Mouse (Mus musculus) megakaryocyte, embryonic 14.5 days (primary cell): ENCODE data around the gene Tns4. TPM values are rescaled to one million over a fixed set of nuclear protein-coding genes. Genes with fewer than 3 reads are reported as not detected.

Experiments used
- H3K27me3 ChIP-seq: replicated peaks from 2 replicates; pipeline ENCODE3; 2012; ENCODE audit warnings: inconsistent platforms
- H3K36me3 ChIP-seq: replicated peaks from 2 replicates; pipeline ENCODE3; 2012; ENCODE audit warnings: low read length, inconsistent platforms, mixed read lengths
- H3K4me1 ChIP-seq: 2 replicates; pipeline ENCODE4 v1.6.1; 2012; ENCODE audit warnings: inconsistent platforms
- H3K4me3 ChIP-seq: replicated peaks from 2 replicates; pipeline ENCODE3; 2012; ENCODE audit warnings: moderate library complexity, mild to moderate bottlenecking, inconsistent platforms
- H3K9me3 ChIP-seq: 2 replicates; pipeline ENCODE4 v1.6.1; 2012; ENCODE audit warnings: inconsistent platforms
- FLI1 ChIP-seq: IDR thresholded peaks from 2 replicates; pipeline ENCODE4 v1.6.1; 2012; ENCODE audit warnings: low read length, inconsistent platforms, mixed read lengths
- GATA1 ChIP-seq: IDR thresholded peaks from 3 replicates; pipeline ENCODE4 v1.6.1; 2012; ENCODE audit warnings: mixed read lengths, low read length, inconsistent platforms, borderline replicate concordance
- polyA plus RNA-seq: library from polyadenylated mRNA; stranded (reverse); fragments of >175 nt; gene quantifications from 2 replicates; pipeline ENCODE4 v1.2.3, GENCODE M21; 2012; ENCODE audit warnings: low replicate concordance; ENCODE audit not compliant: insufficient read depth

Tns4 gene
- 0.93 TPM in 1 of 2 replicates, not detected in the other for polyA plus RNA-seq

GRCm38 (mm10) chr11:99089077-99089601 lies at the start of gene Tns4:
Tns4 (minus strand) TSS chr11:99089306.
- Histone ChIP-seq H3K36me3 (no peaks in the 10 kb centered on the region), H3K27me3 (peaks cover 65% of the 10 kb centered on the region), H3K4me1 (no peaks in the 10 kb centered on the region), H3K4me3 (no peak within 1 kb of the TSS), H3K9me3 (peaks cover 7% of the 10 kb centered on the region; the same call in 1 of the 2 replicates)
- TF ChIP-seq GATA1, result no peak
- no peak for TF ChIP-seq FLI1

DNA sequence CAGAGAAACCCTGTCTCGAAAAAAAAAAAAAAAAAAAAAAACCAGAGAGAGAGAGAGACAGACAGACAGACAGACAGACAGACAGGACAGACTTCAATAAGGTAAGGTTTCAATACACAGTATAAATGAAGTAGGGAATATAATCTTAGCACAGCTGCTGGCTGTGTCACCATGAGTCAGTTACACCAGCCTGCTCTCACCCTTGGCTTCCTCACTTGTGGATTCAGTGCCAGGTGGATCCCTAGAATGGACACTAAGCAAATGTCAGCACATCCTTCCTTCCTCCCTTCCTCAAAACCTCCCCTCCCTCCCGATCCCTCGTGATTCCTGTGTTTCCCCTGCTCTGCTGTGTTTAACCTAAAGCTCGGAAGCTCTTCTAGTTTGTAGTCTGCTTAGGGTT lies 48.3 kb upstream of the Tns4 start:
- H3K4me3 ChIP-seq, result no peak overlapping the region
- no peaks in the 10 kb centered on the region for H3K36me3 ChIP-seq
- peaks cover 63% of the 10 kb centered on the region for H3K27me3 ChIP-seq
- peaks cover 12% of the 10 kb centered on the region for H3K4me1 ChIP-seq
- no peaks in the 10 kb centered on the region for H3K9me3 ChIP-seq
- TF ChIP-seq GATA1 (no peak), FLI1 (no peak)

DNA sequence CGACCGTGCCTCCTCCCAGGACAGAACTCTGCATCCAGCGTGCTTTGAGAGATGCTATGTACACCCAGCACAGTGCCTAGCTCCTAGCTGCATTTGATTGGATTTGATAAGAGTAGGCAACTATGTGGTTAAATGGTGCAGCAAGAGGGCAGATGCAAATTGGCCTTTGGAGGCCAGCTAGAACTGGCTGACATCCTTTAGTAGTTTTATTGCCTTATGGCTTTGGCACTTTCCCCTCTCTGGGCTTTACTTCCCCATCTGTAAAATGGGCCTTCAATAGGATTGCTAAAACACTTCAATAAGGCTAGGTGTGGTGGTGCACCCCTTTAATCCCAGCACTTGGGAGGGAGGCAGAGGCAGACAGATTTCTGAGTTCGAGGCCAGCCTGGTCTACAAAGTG lies 47.9 kb upstream of the Tns4 start:
- Histone ChIP-seq H3K4me3 (no peak overlapping the region), H3K4me1 (peaks cover 8% of the 10 kb centered on the region), H3K36me3 (no peaks in the 10 kb centered on the region), H3K27me3 (peaks cover 64% of the 10 kb centered on the region), H3K9me3 (no peaks in the 10 kb centered on the region)
- TF ChIP-seq FLI1 (no peak), GATA1 (no peak)

DNA sequence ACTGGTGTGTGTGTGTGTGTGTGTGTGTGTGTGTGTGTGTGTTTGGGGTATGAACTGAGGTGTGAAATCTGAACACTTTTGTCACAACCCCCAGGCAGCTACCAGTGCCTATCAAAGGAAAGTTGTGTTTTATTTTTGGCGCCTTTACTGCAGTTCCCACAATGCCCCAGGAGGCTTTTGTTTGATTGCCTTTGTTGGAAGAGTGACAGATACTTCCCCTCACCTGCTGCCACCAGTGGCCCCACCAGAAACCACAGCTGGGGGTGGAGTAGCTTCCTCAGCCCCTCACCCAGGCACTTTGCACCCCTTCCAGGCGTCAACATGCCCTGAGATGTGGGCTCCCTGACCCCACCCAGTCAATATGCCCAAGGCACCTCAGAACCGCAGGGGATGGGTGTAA lies 47.3 kb upstream of the Tns4 start:
- Histone ChIP-seq H3K4me1 (peaks cover 8% of the 10 kb centered on the region), H3K36me3 (no peaks in the 10 kb centered on the region), H3K4me3 (no peak overlapping the region), H3K27me3 (peaks cover 64% of the 10 kb centered on the region), H3K9me3 (no peaks in the 10 kb centered on the region)
- no peak for TF ChIP-seq GATA1
- no peak for TF ChIP-seq FLI1

GRCm38 (mm10) chr11:99135047-99135440 lies 45.9 kb upstream of the Tns4 start:
- Histone ChIP-seq H3K4me1 (peaks cover 8% of the 10 kb centered on the region), H3K36me3 (no peaks in the 10 kb centered on the region), H3K27me3 (peaks cover 65% of the 10 kb centered on the region), H3K9me3 (no peaks in the 10 kb centered on the region), H3K4me3 (no peak overlapping the region)
- no peak for TF ChIP-seq GATA1
- no peak for TF ChIP-seq FLI1

DNA sequence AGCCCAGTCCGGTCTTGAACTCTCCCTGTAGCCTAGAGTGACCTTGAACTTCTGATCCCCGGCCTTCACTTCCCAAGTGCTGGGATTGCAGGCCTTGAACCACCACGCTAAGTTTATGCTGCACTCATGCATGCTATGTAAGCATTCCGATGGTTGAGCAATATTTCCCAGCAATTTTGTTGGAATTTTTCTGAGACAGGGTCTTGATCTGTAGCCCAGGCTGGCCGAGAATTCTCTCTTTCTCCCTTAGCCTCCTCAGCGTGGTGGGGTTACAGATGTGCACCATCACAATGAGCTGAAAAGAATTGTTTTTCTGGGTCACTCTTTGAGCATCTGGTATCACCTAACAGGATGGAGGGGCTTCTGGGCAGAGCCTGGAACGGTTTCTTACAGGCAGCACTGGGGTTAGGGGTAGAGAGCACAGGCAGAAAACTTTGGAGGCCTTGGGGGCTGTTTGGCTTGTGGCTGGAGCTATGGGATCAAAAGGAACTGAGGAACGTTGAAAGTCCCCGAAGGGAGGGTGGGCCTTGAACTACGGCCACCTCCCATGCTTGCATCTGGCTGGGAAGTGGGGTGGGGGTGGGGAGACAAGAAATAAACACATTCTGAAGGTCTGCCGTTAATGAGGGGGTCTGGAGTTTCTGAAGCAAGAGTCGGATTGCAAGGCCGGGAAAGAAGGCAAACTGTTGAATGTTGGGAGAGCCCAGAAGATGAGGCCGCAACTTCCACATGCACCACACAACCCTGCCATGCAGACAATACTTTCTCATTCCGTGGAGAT lies 45.4 kb upstream of the Tns4 start:
- H3K27me3 ChIP-seq, result peaks cover 66% of the 10 kb centered on the region
- H3K4me3 ChIP-seq, result no peak overlapping the region
- H3K4me1 ChIP-seq, result peaks cover 8% of the 10 kb centered on the region
- H3K9me3 ChIP-seq, result no peaks in the 10 kb centered on the region
- no peaks in the 10 kb centered on the region for H3K36me3 ChIP-seq
- TF ChIP-seq GATA1 (no peak), FLI1 (no peak)

DNA sequence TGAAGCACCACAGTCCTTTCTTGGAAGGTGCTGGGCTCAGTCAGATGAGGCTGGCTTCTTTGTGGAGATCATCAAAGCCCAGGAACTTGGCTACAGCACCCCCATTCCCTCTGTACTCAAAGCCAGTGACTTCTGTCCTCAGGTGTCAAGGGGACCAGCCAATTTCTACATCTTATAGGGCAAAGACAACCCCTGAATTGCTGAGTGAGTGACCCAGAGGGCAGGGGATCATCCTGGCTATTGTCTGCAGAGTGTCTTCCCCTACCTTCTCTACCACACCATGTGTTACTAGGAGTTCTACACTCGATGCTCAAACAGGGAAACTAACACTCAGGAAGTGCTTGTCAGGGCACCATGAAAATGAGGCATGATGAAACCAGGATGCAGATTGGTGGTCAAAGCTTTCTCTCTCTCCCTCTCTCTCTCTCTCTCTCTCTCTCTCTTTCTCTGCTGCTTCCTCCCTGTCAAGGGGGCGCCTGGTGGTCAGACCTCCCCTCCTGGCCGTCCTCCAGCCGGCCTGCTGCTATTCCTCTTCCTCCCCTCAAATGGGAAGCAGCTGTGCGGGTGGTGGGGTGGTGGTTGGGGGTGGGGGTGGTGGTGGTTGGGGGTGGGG lies 44.3 kb upstream of the Tns4 start:
- Histone ChIP-seq H3K27me3 (peaks cover 70% of the 10 kb centered on the region), H3K4me3 (no peak overlapping the region), H3K4me1 (peaks cover 8% of the 10 kb centered on the region), H3K9me3 (no peaks in the 10 kb centered on the region), H3K36me3 (no peaks in the 10 kb centered on the region)
- TF ChIP-seq FLI1, result no peak
- no peak for TF ChIP-seq GATA1

- Histone ChIP-seq H3K4me1 (peaks cover 17% of the 10 kb centered on the region), H3K36me3 (no peaks in the 10 kb centered on the region), H3K27me3 (peaks cover 77% of the 10 kb centered on the region), H3K4me3 (no peak overlapping the region), H3K9me3 (no peaks in the 10 kb centered on the region)
- TF ChIP-seq GATA1, result no peak
- no peak for TF ChIP-seq FLI1
Measured at GRCm38 (mm10) chr11:99132091-99132730, 43.1 kb upstream of the Tns4 start.

GRCm38 (mm10) chr11:99131463-99131840 lies 42.3 kb upstream of the Tns4 start:
- TF ChIP-seq GATA1, result no peak
- TF ChIP-seq FLI1, result no peak
- peaks cover 78% of the 10 kb centered on the region for H3K27me3 ChIP-seq
- no peaks in the 10 kb centered on the region for H3K36me3 ChIP-seq
- no peaks in the 10 kb centered on the region for H3K9me3 ChIP-seq
- H3K4me3 ChIP-seq, result no peak overlapping the region
- peaks cover 22% of the 10 kb centered on the region for H3K4me1 ChIP-seq

- H3K9me3 ChIP-seq, result no peaks in the 10 kb centered on the region
- peaks cover 82% of the 10 kb centered on the region for H3K27me3 ChIP-seq
- H3K4me1 ChIP-seq, result peaks cover 28% of the 10 kb centered on the region
- TF ChIP-seq GATA1 (no peak), FLI1 (no peak)
- H3K4me3 ChIP-seq, result no peak overlapping the region
- H3K36me3 ChIP-seq, result no peaks in the 10 kb centered on the region
Measured at GRCm38 (mm10) chr11:99130736-99131462, 41.8 kb upstream of the Tns4 start.
